Mouse (Mus musculus) retina, embryonic 14.5 days (tissue): ENCODE measurements around the gene Itch.
"Not testable (repeated sequence)": the region's sequence is repeated elsewhere in the genome, so short reads cannot be mapped to it uniquely, and the experiment has no call there.

ENCODE experiments used
- DNase-seq: peaks from one replicate; pipeline ENCODE4 v3.0.0-alpha.2; 2015; ENCODE audit warnings: low spot score

The Itch gene

GRCm38 (mm10) chr2:155133011-155133976 lies at the start of gene Itch:
Itch (plus strand) TSS chr2:155133509.
- DNase-seq, result peak; percentile 97

- no peak for DNase-seq
These were observed 48.8 kb upstream of the Itch start for GRCm38 (mm10) chr2:155084546-155084945.

- no peak for DNase-seq
These were observed 47.0 kb upstream of the Itch start for GRCm38 (mm10) chr2:155086328-155086727.

GRCm38 (mm10) chr2:155088264-155088663 lies 45.0 kb upstream of the Itch start:
- DNase-seq, result no peak

- DNase-seq, result no peak
These were observed 42.2 kb upstream of the Itch start for GRCm38 (mm10) chr2:155090909-155091742.

- no peak for DNase-seq
These were observed 41.6 kb upstream of the Itch start for GRCm38 (mm10) chr2:155091743-155092075.

- DNase-seq, result no peak
These were observed 39.9 kb upstream of the Itch start for GRCm38 (mm10) chr2:155093418-155093817.

GRCm38 (mm10) chr2:155098720-155099380 lies 34.5 kb upstream of the Itch start:
- peak; percentile 63 for DNase-seq

GRCm38 (mm10) chr2:155099421-155099820 lies 33.9 kb upstream of the Itch start:
- DNase-seq, result no peak

- no peak for DNase-seq
These were observed 33.1 kb upstream of the Itch start for GRCm38 (mm10) chr2:155099994-155100795.

GRCm38 (mm10) chr2:155100796-155101259 lies 32.5 kb upstream of the Itch start:
- DNase-seq, result no peak

- DNase-seq, result no peak
These were observed 31.5 kb upstream of the Itch start for GRCm38 (mm10) chr2:155101761-155102181.

- peak; percentile 39 for DNase-seq
These were observed 29.7 kb upstream of the Itch start for GRCm38 (mm10) chr2:155103607-155104006.

GRCm38 (mm10) chr2:155107276-155107675 lies 26.0 kb upstream of the Itch start:
- not testable (repeated sequence) for DNase-seq

- DNase-seq, result no peak
These were observed 18.0 kb upstream of the Itch start for GRCm38 (mm10) chr2:155115216-155115830.

- DNase-seq, result peak; percentile 33
These were observed 910 bp downstream of the Itch start for GRCm38 (mm10) chr2:155133977-155134860.

GRCm38 (mm10) chr2:155135092-155135491 lies 1.8 kb downstream of the Itch start:
- no peak for DNase-seq

- no peak for DNase-seq
These were observed 2.2 kb downstream of the Itch start for GRCm38 (mm10) chr2:155135534-155135933.

- no peak for DNase-seq
These were observed 7.7 kb downstream of the Itch start for GRCm38 (mm10) chr2:155140986-155141385.
